Mouse (Mus musculus): Measurements from ENCODE around the gene Spire2.

DNA sequence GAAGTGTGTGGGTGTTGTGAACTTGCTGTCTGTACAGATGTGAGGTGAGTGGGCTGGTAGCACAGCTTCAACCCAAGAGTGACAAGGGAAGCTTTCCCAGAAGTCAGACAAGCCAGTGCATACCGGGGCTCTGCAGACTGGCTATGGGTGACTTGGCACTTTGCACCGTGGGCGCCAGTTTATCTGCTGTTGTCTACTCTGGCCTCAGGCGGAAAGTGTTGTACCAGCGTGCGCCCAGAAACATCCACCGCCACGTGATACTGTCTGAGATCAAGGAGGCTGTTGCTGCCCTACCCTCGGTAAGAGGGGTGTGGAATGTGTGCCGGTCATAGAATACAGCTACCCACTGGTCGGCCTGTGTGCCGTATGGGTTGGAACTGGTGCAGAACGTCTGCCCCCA, 65.8 kb downstream of the Spire2 start:
- no peak for TF ChIP-seq CTCF (IDR thresholded peaks at IDR 0.05)
- TF ChIP-seq EP300 (IDR thresholded peaks at IDR 0.05), result no peak
